Mouse (Mus musculus): Measurements from ENCODE around the gene Hcls1. TPM values are rescaled to one million over a fixed set of nuclear protein-coding genes. Genes with fewer than 3 reads are reported as not detected.

Hcls1 gene
- polyA plus RNA-seq, 1 experiment, result 129 TPM

GRCm38 (mm10) chr16:36925351-36925750, 9.4 kb upstream of the Hcls1 start:
- Histone ChIP-seq H3K4me3 (replicated peaks; ENCODE audit: control insufficient read depth, low read depth, low read length) (no peak overlapping the region), H3K4me1 (ENCODE audit: control insufficient read depth, insufficient read depth, low read length) (no peaks in the 10 kb centered on the region; the same call in 1 of the 2 replicates), H3K27ac (ENCODE audit: control insufficient read depth, insufficient read depth, low read depth, low read length, poor library complexity) (no peak overlapping the region)
- TF ChIP-seq POLR2A (IDR thresholded peaks at IDR 0.05; ENCODE audit: borderline replicate concordance, control insufficient read depth, low read depth, low read length) (no peak), CTCF (IDR thresholded peaks at IDR 0.05; ENCODE audit: control insufficient read depth, insufficient read depth, low read length) (no peak)
- 87% methylated on average over 6 of the region's 6 CpGs for WGBS

DNA sequence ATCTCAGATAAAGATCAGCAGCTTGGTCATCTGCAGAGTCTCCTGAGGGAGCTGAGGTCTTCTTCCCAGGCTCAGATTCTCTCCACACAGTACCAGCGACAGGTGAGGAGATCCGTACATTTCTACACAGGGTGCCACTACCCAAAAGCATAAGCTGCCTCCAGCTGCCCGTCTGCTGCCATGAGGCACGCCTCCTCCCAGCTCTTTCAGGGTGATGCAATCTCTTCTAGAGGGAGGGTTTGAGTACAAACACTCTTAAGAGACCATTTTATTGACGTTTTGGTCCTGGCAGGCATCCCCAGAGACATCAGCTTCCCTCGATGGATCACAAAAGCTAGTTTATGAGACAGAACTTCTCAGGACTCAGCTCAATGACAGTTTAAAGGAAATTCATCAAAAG, 9.0 kb upstream of the Hcls1 start:
- 73% methylated on average over 6 of the region's 6 CpGs for WGBS
- Histone ChIP-seq H3K4me3 (replicated peaks; ENCODE audit: control insufficient read depth, low read depth, low read length) (no peak overlapping the region), H3K27ac (ENCODE audit: control insufficient read depth, insufficient read depth, low read depth, low read length, poor library complexity) (no peak overlapping the region), H3K4me1 (ENCODE audit: control insufficient read depth, insufficient read depth, low read length) (no peaks in the 10 kb centered on the region)
- no peak for TF ChIP-seq CTCF (IDR thresholded peaks at IDR 0.05; ENCODE audit: control insufficient read depth, insufficient read depth, low read length)
- TF ChIP-seq POLR2A (IDR thresholded peaks at IDR 0.05; ENCODE audit: borderline replicate concordance, control insufficient read depth, low read depth, low read length), result no peak

DNA sequence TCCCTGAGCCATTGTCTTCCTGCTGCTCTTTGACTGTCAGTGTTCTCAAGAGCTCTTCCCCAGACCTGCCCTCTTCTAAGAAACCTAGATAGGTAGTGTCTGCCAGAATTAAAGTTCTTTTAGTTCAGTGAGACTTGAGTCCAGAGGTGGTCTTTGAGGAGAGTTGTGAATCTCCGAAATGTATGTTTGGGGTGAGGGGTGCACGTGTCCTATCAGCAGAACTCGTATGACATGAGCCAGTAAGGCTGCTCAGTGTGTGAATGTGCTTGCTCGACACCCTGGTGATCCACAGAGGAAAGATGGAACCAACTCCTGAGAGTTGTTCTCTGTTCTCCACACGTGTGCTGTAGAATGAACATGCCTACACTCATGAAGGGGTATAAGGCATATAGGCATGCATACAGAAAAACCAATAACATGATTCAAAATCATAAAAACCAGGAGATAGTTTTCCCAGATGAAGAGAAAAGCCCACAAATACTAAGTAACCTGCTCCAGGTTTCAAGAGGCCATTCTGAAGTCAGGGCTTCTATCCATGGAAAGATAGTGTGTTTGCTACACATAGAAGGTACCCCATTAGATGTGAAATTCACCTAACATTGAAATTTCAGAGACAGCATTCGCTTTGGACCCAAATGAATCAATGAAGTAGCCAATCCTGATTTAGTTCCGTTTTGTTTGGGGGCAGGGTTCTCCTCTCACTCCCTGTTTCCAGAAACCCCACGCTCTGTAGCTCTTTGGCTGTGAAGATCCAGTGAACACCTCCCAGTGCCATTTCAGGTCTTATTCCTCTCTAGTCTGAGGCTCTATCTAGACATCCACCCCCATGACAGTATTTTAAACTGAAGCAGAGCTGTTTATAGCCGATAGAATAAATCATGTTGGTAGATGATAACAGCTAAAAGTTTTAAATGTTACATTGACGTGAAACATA, 8.0 kb upstream of the Hcls1 start:
- no peak overlapping the region for H3K4me3 ChIP-seq (replicated peaks; ENCODE audit: control insufficient read depth, low read depth, low read length)
- 81% methylated on average over 10 of the region's 10 CpGs for WGBS

GRCm38 (mm10) chr16:36927495-36928105, 7.2 kb upstream of the Hcls1 start:
- TF ChIP-seq CTCF (IDR thresholded peaks at IDR 0.05; ENCODE audit: control insufficient read depth, insufficient read depth, low read length), result no peak
- no peak for TF ChIP-seq POLR2A (IDR thresholded peaks at IDR 0.05; ENCODE audit: borderline replicate concordance, control insufficient read depth, low read depth, low read length)
- 74% methylated on average over 10 of the region's 10 CpGs for WGBS
- Histone ChIP-seq H3K4me3 (replicated peaks; ENCODE audit: control insufficient read depth, low read depth, low read length) (no peak overlapping the region), H3K27ac (ENCODE audit: control insufficient read depth, insufficient read depth, low read depth, low read length, poor library complexity) (no peak overlapping the region), H3K4me1 (ENCODE audit: control insufficient read depth, insufficient read depth, low read length) (no peaks in the 10 kb centered on the region; the same call in 1 of the 2 replicates)

More for the DNA sequence above, 8.0 kb upstream of the Hcls1 start:
- H3K27ac ChIP-seq (ENCODE audit: control insufficient read depth, insufficient read depth, low read depth, low read length, poor library complexity), result no peak overlapping the region
- H3K4me1 ChIP-seq (ENCODE audit: control insufficient read depth, insufficient read depth, low read length), result no peaks in the 10 kb centered on the region; the same call in 1 of the 2 replicates
- TF ChIP-seq POLR2A (IDR thresholded peaks at IDR 0.05; ENCODE audit: borderline replicate concordance, control insufficient read depth, low read depth, low read length) (no peak), CTCF (IDR thresholded peaks at IDR 0.05; ENCODE audit: control insufficient read depth, insufficient read depth, low read length) (no peak)

- no peak overlapping the region for H3K4me3 ChIP-seq (replicated peaks; ENCODE audit: control insufficient read depth, low read depth, low read length)
- no peaks in the 10 kb centered on the region; the same call in 1 of the 2 replicates for H3K4me1 ChIP-seq (ENCODE audit: control insufficient read depth, insufficient read depth, low read length)
- WGBS, result 95% methylated on average over 8 of the region's 8 CpGs
- no peak for TF ChIP-seq CTCF (IDR thresholded peaks at IDR 0.05; ENCODE audit: control insufficient read depth, insufficient read depth, low read length)
- no peak for TF ChIP-seq POLR2A (IDR thresholded peaks at IDR 0.05; ENCODE audit: borderline replicate concordance, control insufficient read depth, low read depth, low read length)
- no peak overlapping the region for H3K27ac ChIP-seq (ENCODE audit: control insufficient read depth, insufficient read depth, low read depth, low read length, poor library complexity)
These were observed 6.7 kb upstream of the Hcls1 start for GRCm38 (mm10) chr16:36928106-36928500.

- no peak overlapping the region for H3K4me3 ChIP-seq (replicated peaks; ENCODE audit: control insufficient read depth, low read depth, low read length)
- H3K27ac ChIP-seq (ENCODE audit: control insufficient read depth, insufficient read depth, low read depth, low read length, poor library complexity), result no peak overlapping the region
- TF ChIP-seq POLR2A (IDR thresholded peaks at IDR 0.05; ENCODE audit: borderline replicate concordance, control insufficient read depth, low read depth, low read length), result no peak
- no peak for TF ChIP-seq CTCF (IDR thresholded peaks at IDR 0.05; ENCODE audit: control insufficient read depth, insufficient read depth, low read length)
- 94% methylated on average over 7 of the region's 7 CpGs for WGBS
- H3K4me1 ChIP-seq (ENCODE audit: control insufficient read depth, insufficient read depth, low read length), result peaks cover under 1% of the 10 kb centered on the region; the same call in 1 of the 2 replicates
These were observed 5.6 kb upstream of the Hcls1 start for GRCm38 (mm10) chr16:36929216-36929615.

GRCm38 (mm10) chr16:36930231-36931136, 4.3 kb upstream of the Hcls1 start:
- Histone ChIP-seq H3K27ac (ENCODE audit: control insufficient read depth, insufficient read depth, low read depth, low read length, poor library complexity) (peak overlapping the region; percentile 54; the same call in 1 of the 2 replicates), H3K4me3 (replicated peaks; ENCODE audit: control insufficient read depth, low read depth, low read length) (no peak overlapping the region), H3K4me1 (ENCODE audit: control insufficient read depth, insufficient read depth, low read length) (peaks cover 1% of the 10 kb centered on the region; the same call in 1 of the 2 replicates)
- WGBS, result 52% methylated on average over 11 of the region's 11 CpGs
- TF ChIP-seq POLR2A (IDR thresholded peaks at IDR 0.05; ENCODE audit: borderline replicate concordance, control insufficient read depth, low read depth, low read length) (no peak), CTCF (IDR thresholded peaks at IDR 0.05; ENCODE audit: control insufficient read depth, insufficient read depth, low read length) (no peak)

Measured in bone marrow, adult 2 months (tissue).